Mouse (Mus musculus) kidney, embryonic 16.5 days (tissue): ENCODE data around the gene Scly. TPM values are rescaled to one million over a fixed set of nuclear protein-coding genes. Genes with fewer than 3 reads are reported as not detected.

Experiments
- ATAC-seq: fragments of 200-750 bp; cut with Nextera tagmentation; 2 replicates; pipeline ENCODE4 v1.8.0; 2017; ENCODE audit warnings: moderate TSS enrichment; ENCODE audit not compliant: low FRiP score, low TSS enrichment
- H3K27ac ChIP-seq: fragments of 300-500 bp; sonication (generic); 2 replicates; pipeline ENCODE4 v1.5.1; 2014; ENCODE audit warnings: low read length
- H3K27me3 ChIP-seq: fragments of 300-500 bp; sonication (generic); 2 replicates; pipeline ENCODE4 v1.6.1; 2014; ENCODE audit warnings: low read length, control low read depth, mixed read lengths; ENCODE audit not compliant: insufficient read depth
- H3K36me3 ChIP-seq: fragments of 300-500 bp; sonication (generic); 2 replicates; pipeline ENCODE4 v1.6.1; 2014; ENCODE audit warnings: low read length, control low read depth, mixed read lengths; ENCODE audit not compliant: insufficient read depth
- H3K4me1 ChIP-seq: fragments of 300-500 bp; sonication (generic); 2 replicates; pipeline ENCODE4 v1.6.1; 2014; ENCODE audit warnings: low read length, control low read depth, mixed read lengths; ENCODE audit not compliant: insufficient read depth
- H3K4me2 ChIP-seq: fragments of 300-500 bp; sonication (generic); replicated peaks from 2 replicates; pipeline ENCODE4 v1.6.1; 2014; ENCODE audit warnings: low read depth, low read length
- H3K4me3 ChIP-seq: fragments of 300-500 bp; sonication (generic); 2 replicates; pipeline ENCODE4 v1.5.1; 2014; ENCODE audit warnings: mild to moderate bottlenecking, low read length
- H3K9ac ChIP-seq: fragments of 300-500 bp; sonication (generic); replicated peaks from 2 replicates; pipeline ENCODE4 v1.6.1; 2014; ENCODE audit warnings: low read length
- H3K9me3 ChIP-seq: fragments of 300-500 bp; sonication (generic); 2 replicates; pipeline ENCODE4 v1.6.1; 2016; ENCODE audit warnings: low read length, control low read depth
- WGBS: fragments of 180-500 bp; shearing (Covaris S2); extraction: QIAGEN DNeasy Blood & Tissue Kit; methylation state at CpG from one replicate; pipeline ENCODE4 v1.1.7; 2014; 5-methylcytosine and 5-hydroxymethylcytosine counted together
- polyA plus RNA-seq: library from polyadenylated mRNA; unstranded; fragments of >200 nt; fragmentation: Nextera tagmentation; extraction: Ambion mirVana; gene quantifications from 2 replicates; pipeline ENCODE4 v1.2.1, GENCODE M21; 2015

Scly gene
- polyA plus RNA-seq, 1 experiment from 2014 or later = 29.7 TPM

- Histone ChIP-seq H3K36me3 (no peaks in the 10 kb centered on the region), H3K4me2 (no peak overlapping the region), H3K4me1 (0 out of 2 replicates have a peak, but pooled peaks cover 9% of the 10 kb centered on the region), H3K4me3 (no peak overlapping the region), H3K27me3 (no peaks in the 10 kb centered on the region), H3K27ac (no peak overlapping the region), H3K9me3 (no peaks in the 10 kb centered on the region), H3K9ac (no peak overlapping the region)
- no peak for ATAC-seq
- WGBS = 52% methylated on average over 2 of the region's 2 CpGs
Measured at GRCm38 (mm10) chr1:91324646-91325045, 26.5 kb downstream of the Scly start.

GRCm38 (mm10) chr1:91325488-91326042, 27.4 kb downstream of the Scly start:
- H3K27ac ChIP-seq = no peak overlapping the region
- H3K9ac ChIP-seq = no peak overlapping the region
- H3K4me1 ChIP-seq = 0 out of 2 replicates have a peak, but pooled peaks cover 9% of the 10 kb centered on the region
- no peaks in the 10 kb centered on the region for H3K9me3 ChIP-seq
- H3K27me3 ChIP-seq = no peaks in the 10 kb centered on the region
- H3K4me2 ChIP-seq = no peak overlapping the region
- WGBS = 71% methylated on average over 4 of the region's 4 CpGs
- ATAC-seq = no peak
- no peaks in the 10 kb centered on the region for H3K36me3 ChIP-seq
- no peak overlapping the region for H3K4me3 ChIP-seq

GRCm38 (mm10) chr1:91332102-91332501, 34.0 kb downstream of the Scly start:
- no peaks in the 10 kb centered on the region for H3K27me3 ChIP-seq
- H3K27ac ChIP-seq = no peak overlapping the region
- H3K4me2 ChIP-seq = no peak overlapping the region
- 60% methylated on average over 4 of the region's 4 CpGs for WGBS
- ATAC-seq = no peak
- H3K36me3 ChIP-seq = no peaks in the 10 kb centered on the region
- no peak overlapping the region for H3K9ac ChIP-seq
- no peaks in the 10 kb centered on the region for H3K9me3 ChIP-seq
- H3K4me1 ChIP-seq = 0 out of 2 replicates have a peak, but pooled peaks cover 3% of the 10 kb centered on the region
- no peak overlapping the region for H3K4me3 ChIP-seq

GRCm38 (mm10) chr1:91333582-91333981, 35.4 kb downstream of the Scly start:
- no peak overlapping the region for H3K9ac ChIP-seq
- no peaks in the 10 kb centered on the region for H3K9me3 ChIP-seq
- no peak overlapping the region for H3K4me2 ChIP-seq
- no peaks in the 10 kb centered on the region for H3K36me3 ChIP-seq
- no peaks in the 10 kb centered on the region for H3K27me3 ChIP-seq
- H3K4me1 ChIP-seq = no peaks in the 10 kb centered on the region
- ATAC-seq = no peak
- no peak overlapping the region for H3K27ac ChIP-seq
- no peak overlapping the region for H3K4me3 ChIP-seq

GRCm38 (mm10) chr1:91337355-91337754, 39.2 kb downstream of the Scly start:
- no peaks in the 10 kb centered on the region for H3K9me3 ChIP-seq
- H3K36me3 ChIP-seq = no peaks in the 10 kb centered on the region
- no peak overlapping the region for H3K27ac ChIP-seq
- no peak overlapping the region for H3K4me2 ChIP-seq
- H3K27me3 ChIP-seq = no peaks in the 10 kb centered on the region; the same call in 1 of the 2 replicates
- WGBS = 80% methylated on average over 7 of the region's 7 CpGs
- H3K4me1 ChIP-seq = no peaks in the 10 kb centered on the region
- H3K9ac ChIP-seq = no peak overlapping the region
- H3K4me3 ChIP-seq = no peak overlapping the region
- no peak for ATAC-seq

GRCm38 (mm10) chr1:91344001-91344400, 45.9 kb downstream of the Scly start:
- Histone ChIP-seq H3K4me1 (peaks cover 8% of the 10 kb centered on the region), H3K4me2 (no peak overlapping the region), H3K9me3 (no peaks in the 10 kb centered on the region), H3K9ac (no peak overlapping the region), H3K36me3 (no peaks in the 10 kb centered on the region), H3K27ac (no peak overlapping the region), H3K4me3 (no peak overlapping the region), H3K27me3 (peaks cover 44% of the 10 kb centered on the region)
- ATAC-seq = no peak
- WGBS = 85% methylated on average over 3 of the region's 3 CpGs

GRCm38 (mm10) chr1:91344921-91345685, 47.0 kb downstream of the Scly start:
- Histone ChIP-seq H3K27me3 (peaks cover 44% of the 10 kb centered on the region), H3K9ac (0 out of 2 replicates have a peak overlapping the region, but pooled peaks have one; percentile 40), H3K4me3 (peak overlapping the region; percentile 34), H3K9me3 (no peaks in the 10 kb centered on the region), H3K4me2 (peak overlapping the region; percentile 54), H3K4me1 (peaks cover 8% of the 10 kb centered on the region), H3K27ac (no peak overlapping the region), H3K36me3 (no peaks in the 10 kb centered on the region)
- peak; percentile 62 for ATAC-seq
- 2% methylated on average over 68 of the region's 68 CpGs for WGBS

- Histone ChIP-seq H3K4me2 (no peak overlapping the region), H3K9me3 (no peaks in the 10 kb centered on the region), H3K27ac (no peak overlapping the region), H3K9ac (no peak overlapping the region), H3K4me3 (no peak overlapping the region), H3K4me1 (peaks cover 8% of the 10 kb centered on the region), H3K27me3 (peaks cover 44% of the 10 kb centered on the region), H3K36me3 (no peaks in the 10 kb centered on the region)
- ATAC-seq = peak; percentile 70
- 33% methylated on average over 3 of the region's 3 CpGs for WGBS
Measured at GRCm38 (mm10) chr1:91346892-91347291, 48.8 kb downstream of the Scly start.

- Histone ChIP-seq H3K4me3 (no peak within 1 kb of the TSS), H3K27me3 (peaks cover 10% of the 10 kb centered on the region), H3K36me3 (no peaks in the 10 kb centered on the region), H3K4me2 (no peak within 1 kb of the TSS), H3K4me1 (no peaks in the 10 kb centered on the region), H3K27ac (no peak within 1 kb of the TSS), H3K9me3 (no peaks in the 10 kb centered on the region), H3K9ac (no peak within 1 kb of the TSS)
- ATAC-seq = no peak
- 64% methylated on average over 4 of the region's 4 CpGs for WGBS
Measured at GRCm38 (mm10) chr1:91350841-91351240, 52.7 kb downstream of the Scly start, which contains the start of gene Klhl30. TSS of gene Klhl30 (plus strand) at chr1:91351016.

GRCm38 (mm10) chr1:91351249-91351648, 53.1 kb downstream of the Scly start:
- 76% methylated on average over 3 of the region's 3 CpGs for WGBS
- peaks cover 6% of the 10 kb centered on the region for H3K27me3 ChIP-seq
- H3K27ac ChIP-seq = no peak overlapping the region
- no peaks in the 10 kb centered on the region for H3K4me1 ChIP-seq
- H3K4me3 ChIP-seq = no peak overlapping the region
- no peak overlapping the region for H3K9ac ChIP-seq
- no peaks in the 10 kb centered on the region for H3K9me3 ChIP-seq
- H3K4me2 ChIP-seq = no peak overlapping the region
- ATAC-seq = no peak
- no peaks in the 10 kb centered on the region for H3K36me3 ChIP-seq
